Mouse (Mus musculus): ENCODE results near the gene Snap25.

Snap25 gene

DNA sequence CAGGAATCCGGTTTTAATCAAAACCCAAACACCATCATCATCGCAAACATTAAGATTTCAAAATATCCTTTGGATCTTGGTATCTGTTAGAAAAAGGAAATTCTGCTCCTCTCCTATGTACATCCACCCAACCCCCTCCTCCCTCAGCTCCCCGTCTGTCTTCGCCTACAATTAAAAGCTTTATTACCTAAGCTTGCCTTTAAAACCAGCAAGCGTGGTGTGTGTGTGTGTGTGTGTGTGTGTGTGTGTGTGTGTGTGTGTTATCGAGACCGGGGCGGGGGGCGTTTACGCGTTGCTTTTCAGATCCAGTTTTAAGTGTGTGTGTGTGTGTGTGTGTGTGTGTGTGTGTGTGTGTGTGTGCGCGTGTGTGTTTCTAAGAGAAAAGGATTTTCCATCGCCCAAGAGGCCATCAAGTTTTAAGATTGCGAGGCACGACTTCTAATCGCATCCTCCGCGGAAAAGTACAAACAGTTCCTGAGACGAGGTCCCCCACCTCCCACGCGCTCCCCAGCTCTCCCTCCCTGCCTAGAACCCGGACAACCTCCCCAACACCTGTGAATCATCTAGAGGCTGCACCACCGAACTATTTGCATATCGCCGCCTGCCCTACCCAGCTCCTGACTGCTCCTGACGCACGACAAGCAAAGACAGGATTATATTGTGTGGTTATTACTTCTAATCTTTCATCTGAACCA lies 1.4 kb upstream of the Snap25 start:
- DNase-seq (ENCODE audit: low read depth, low spot score), result no peak

DNA sequence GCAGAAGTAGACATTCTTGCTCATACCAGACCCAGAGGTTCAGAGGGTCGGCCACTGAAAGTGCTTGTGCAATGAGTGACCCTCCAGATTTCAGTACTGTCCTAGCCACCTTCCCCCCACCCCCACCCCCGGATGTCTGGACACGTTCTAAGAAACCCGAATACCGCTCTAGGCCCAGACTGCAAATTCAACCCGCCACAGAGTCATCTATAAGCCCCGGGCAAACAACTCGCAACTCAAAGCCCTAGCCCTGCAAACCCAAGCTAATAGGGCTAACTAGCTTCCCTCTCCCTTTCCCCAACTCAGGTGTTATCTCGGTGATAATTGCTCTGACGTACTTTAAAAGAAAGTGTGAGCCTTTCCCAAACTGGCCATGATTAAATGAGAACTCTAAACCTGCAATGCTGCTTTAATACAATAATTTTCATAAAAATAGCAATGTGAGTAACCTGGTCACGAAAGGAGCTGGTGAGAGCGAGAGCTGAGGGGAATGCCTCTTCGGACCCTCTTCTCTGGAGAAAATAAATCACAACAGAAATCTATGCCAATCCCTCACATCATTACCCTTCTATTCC lies 725 bp upstream of the Snap25 start:
- no peak for DNase-seq (ENCODE audit: low read depth, low spot score)

DNA sequence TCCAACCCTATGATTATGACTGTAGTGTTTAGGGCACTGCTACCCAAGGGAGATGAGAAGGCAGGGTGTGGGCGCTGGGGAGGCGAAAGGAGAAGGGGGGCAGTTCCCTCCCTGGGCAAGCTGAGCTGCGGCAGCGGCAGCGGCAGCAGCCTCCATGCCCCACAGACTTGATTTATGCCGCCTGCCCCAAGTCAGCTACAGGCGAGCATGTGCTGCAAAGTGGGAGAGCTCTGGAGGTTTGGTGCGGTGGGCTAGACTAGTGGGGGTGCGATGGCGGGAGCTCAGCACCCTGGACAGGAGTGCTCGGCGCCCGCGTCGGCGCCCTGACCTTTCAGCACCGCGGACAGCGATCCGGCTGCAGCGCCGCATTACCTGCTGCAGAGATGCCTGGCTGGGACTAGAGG lies 757 bp downstream of the Snap25 start:
- DNase-seq (ENCODE audit: low read depth, low spot score), result peak; percentile 65

DNA sequence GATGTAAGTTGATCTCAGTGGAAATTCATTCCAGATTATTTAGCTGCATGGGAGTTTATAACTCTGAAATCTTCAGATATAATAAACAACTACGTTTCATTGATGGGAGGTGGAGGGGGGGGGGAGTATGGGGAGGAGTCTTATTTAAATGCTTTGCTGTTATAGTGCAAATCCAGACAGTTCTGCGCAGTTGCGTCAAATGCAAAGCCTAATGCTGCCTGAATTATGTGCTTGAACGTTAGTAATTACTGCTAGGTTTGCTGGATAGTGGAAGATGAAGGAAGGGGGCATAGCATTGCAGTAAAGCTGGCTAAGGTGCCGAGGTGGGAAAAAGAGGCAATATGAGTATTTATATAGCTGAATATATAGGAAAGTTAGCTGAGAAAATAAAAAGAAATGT lies 2.3 kb downstream of the Snap25 start:
- no peak for DNase-seq (ENCODE audit: low read depth, low spot score)

DNA sequence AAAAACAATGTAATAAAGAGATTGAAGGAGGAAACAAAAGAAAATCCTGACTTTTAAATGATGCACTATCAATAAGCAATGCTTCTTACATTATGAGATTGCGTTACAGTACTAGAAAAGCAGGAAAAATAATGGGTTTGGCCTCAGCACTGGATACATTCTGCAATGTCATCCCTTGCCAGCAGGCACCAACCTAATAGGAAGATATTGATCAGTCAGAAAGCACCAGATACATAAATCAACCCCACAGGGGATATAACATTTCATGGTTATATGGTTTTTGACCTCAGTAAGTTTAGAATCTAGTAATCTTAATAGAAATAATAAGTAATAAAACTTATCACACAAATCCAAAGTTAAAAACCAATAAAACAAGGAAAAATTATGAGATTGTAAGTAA lies 3.1 kb downstream of the Snap25 start:
- DNase-seq (ENCODE audit: low read depth, low spot score), result no peak

DNA sequence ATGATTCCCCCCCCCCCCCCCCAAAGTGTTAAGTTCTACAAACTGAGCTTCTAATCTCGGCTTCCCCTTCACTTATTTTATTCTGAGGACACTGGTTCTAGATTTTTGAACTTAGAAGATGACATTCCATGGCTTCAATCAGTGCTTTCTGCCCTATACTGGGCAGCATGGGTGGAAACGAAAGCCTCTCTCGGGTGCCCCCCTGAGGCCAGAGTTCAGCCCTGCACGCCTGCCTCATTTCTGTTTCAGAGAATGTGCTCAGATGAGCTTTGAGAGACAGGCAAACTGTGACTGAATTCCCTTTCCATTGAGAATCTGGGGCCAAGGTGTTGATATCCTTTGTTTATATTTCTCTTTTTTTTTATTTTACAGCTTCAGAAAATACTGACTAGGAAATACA lies 7.0 kb downstream of the Snap25 start:
- DNase-seq (ENCODE audit: low read depth, low spot score), result peak; percentile 78

DNA sequence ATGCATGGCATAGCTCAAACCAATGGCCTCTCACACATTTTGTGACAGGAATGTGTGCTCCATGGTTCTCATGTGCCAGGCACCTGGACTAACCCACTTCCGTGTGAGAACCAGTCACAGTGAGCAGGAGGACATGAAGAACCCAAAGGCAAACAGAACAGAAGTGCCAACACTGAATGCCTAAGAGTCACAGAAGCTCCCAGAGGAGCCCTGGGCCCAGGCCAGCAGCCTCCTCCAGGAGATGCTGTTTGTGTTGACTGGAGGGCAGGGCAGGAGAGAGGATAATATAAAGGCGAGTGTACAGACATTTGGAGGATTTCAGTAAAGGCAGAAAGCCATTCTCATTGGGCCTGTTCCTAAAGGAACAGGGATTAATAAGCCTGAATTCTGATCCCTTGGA lies 25.0 kb downstream of the Snap25 start:
- DNase-seq (ENCODE audit: low read depth, low spot score), result no peak

DNA sequence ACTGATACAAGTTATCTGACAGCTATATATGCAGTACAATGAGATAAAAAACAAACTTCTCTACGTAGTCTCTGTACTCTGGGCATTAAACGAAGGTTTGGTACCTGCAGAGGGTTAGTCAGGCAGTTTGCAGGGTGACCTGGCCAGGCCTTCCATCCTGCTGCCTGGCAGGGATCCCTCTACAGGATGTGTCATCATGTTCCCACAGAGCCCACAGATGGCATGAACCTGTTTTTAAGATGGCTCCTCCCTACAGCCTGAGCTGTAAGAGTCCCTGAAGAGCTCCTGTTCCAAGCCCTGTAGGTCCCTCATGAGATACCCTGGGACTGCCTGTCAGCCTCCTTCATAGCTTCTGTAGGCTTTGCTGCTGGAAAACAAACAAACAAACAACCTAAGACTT lies 29.0 kb downstream of the Snap25 start:
- peak; percentile 8 for DNase-seq (ENCODE audit: low read depth, low spot score)

DNA sequence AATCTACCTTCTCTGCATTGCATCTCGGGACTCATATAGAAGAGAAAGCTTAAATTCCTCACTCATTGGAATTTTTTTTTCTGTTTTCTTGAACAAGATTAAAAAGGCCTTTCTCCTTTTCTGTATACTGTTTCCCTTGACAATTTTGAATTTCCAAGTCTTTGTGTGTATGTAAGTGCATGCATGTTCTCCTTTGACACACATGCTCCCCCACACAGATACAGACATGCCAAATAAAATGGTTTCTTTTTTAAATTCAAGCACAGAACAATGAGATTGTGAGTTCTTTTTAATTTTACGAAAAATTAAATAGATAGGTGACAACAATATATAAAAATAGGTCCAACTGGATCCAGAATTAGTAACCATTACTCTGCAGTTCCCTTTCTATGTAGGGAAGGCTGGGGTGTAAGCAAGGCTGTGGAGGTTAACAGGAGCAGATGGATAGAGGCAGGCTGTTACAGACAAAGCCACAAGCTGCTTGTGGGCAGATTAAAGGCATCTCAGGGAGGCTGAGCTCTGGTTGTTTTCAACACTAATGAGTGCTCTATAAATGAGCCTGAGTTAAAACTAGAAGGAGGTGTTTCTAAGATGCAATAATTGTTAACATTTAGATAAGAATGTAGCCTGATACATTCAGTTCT lies 31.6 kb downstream of the Snap25 start:
- DNase-seq (ENCODE audit: low read depth, low spot score), result no peak

DNA sequence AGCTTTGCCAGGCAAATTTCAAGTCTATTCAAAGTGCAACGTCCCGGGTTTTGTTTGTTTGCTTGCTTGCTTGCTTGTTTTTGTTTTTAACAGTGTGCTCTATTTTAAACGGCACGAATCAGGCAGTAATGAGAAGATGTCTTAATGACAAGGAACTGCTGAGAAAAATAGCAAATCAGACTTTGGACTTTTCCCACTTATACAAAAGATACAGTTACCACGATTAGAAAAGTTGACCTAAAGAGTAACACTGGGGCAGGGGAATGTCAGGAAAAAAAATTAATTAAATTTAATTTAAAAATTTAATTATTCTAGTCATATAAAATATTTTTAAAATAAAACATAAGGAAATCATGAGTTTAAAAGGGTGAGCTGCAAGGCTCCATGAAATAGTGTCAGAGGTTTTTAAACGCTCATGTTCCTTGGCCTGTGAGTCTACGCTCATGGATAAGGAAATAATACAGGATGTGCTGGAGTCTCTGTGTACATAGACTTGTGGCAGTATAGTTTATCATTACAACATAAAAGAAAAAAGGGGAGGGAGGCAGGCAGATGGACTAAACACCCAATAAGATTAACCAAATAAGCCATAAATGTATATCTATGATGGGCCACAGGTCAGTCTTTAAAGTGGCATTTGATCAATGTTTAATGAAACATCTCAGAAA lies 32.2 kb downstream of the Snap25 start:
- DNase-seq (ENCODE audit: low read depth, low spot score), result no peak

DNA sequence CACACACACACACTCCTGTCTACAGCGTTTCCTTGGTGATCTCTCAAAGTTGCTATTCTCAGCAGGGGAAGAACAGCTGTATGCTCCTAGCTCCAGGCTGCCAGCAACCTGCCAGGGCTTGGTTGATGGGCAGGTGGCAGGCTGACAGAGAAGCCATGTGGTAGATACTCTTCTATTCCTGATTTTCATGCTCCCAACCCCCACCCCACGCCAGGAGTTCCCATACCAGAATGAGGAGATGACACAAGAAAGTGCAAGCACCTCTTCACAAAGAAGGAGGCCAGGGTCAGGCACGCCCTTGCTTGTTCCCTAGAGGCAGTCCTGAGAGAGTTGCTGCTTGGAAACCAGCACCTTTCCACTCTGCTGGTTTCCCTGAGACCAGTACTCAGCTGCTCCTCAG lies 40.4 kb downstream of the Snap25 start:
- no peak for DNase-seq (ENCODE audit: low read depth, low spot score)

DNA sequence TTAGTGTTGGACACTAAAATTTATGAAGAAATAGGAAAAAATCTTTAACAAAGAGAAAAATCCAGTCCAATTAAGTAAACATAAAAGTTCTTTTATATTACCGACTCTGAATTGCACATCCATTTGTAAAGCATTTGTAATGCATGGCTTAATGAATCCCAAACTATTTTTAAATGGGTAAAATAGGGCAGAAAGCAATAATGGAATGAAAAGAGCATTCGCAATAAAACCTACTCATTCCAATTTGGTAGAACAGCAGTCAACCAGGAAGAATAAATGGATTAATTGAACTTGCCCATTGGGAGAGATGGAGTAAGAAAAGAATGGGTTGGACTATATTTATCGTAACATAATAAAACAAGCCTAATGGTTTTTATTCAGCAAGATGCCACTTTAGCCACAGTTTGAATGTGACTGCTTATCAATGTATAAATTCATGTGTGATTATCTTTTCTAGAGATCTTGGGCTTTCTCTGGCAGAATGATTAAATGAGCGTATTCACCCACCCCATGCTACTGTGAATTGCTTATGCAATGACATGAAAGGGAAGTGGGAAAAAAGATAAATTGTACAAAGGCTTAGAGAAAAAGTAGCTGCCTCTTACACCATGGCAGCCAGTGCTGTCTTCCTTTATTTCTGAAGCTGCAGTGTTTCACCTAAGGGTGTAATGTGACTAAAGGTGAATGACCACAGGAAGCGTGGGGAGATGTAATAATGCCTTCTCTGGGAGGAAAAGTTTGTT lies 45.7 kb downstream of the Snap25 start:
- DNase-seq (ENCODE audit: low read depth, low spot score), result no peak

DNA sequence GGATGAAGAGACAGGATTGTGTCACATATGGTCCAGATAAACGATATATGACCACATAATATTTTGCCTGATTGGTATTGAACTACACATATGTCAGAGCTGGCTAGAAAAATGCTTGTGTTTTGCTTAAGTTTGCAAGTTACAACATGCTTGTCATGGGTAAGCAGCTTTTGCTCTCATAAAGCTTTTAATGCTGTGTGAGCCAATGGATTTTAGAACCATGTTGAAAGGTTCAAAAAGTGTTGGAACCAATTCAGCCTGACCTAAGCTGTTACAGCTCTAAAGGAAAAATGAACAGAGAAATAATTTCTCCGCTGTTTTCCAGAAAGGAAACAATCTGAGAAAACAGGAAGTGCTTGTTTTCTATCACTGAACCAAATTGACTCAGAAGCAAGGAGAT lies 64.9 kb downstream of the Snap25 start:
- DNase-seq (ENCODE audit: low read depth, low spot score), result no peak

DNA sequence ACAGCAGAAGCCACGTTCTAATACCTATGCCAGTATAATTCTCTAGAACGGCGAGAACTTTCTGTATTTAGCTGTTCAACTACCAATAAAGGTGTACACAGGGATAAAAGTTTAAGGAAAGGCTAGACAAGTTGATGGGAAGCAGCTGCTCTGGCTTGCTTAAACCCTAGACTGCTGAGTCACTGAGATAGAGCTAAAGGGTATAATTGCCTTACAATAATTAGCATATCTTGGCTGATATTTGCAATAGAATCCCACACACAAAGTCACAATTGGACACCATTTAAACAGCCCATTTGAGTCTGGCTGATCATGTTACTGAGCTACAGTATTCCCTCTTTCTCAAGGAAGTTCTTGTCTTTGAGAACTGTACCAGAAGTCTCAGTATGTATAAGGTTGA lies 65.4 kb downstream of the Snap25 start:
- no peak for DNase-seq (ENCODE audit: low read depth, low spot score)

DNA sequence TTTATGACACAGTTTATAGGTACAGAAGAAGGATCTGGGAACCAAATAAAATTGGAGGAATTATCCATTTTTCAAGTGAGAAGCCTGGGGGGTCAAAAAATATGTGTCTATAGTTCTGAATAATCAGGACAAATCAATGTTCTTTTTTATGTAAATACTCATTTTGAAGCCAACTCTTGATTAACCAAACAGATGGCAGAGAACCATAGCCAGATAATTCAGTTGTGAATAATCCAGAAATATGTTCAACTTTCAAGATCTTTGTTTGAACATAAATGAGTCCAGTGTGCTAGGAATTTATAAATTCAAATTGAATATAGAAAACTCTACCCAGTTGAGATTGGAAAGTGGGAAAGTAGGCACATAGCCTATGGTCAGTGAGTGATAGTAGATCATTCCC lies 67.0 kb downstream of the Snap25 start:
- no peak for DNase-seq (ENCODE audit: low read depth, low spot score)

DNA sequence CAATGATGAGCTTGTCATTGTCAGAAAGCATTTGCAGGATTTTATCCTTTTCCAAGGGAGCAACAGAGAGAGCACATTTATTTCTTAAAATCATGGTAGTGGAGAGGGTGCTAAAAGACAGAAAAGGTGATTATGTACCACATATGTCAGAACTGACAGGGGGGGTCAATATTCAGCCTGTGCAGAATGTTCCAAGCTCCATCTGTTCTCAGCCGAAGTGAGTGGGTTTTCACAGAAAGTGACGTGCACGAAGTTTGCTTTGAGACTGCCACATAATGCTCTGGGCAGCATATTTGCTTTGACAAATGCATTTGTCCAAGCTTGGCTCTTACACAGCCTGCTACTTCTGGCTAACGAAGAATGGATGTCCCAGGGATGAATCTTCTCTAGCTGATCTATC lies 71.1 kb downstream of the Snap25 start:
- no peak for DNase-seq (ENCODE audit: low read depth, low spot score)

DNA sequence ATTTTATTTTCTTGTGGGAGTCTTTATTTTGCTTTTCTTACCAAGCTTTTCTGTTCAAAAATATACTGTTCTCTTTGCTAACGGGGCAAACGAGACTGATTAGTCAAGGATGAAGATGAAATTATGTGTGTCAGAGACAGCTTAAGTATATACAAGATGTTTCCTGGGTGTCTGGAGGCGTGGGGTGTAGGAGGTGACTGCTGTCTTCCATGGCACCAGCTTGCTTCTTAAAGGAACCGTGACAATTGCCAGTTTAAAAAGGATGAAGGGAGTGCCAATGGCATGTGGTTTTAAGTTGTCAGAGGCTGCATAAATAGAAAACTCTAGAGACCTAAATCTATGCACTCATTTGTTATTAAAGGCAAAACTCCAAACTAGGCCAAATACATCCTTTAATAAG lies 75.1 kb downstream of the Snap25 start:
- DNase-seq (ENCODE audit: low read depth, low spot score), result no peak

DNA sequence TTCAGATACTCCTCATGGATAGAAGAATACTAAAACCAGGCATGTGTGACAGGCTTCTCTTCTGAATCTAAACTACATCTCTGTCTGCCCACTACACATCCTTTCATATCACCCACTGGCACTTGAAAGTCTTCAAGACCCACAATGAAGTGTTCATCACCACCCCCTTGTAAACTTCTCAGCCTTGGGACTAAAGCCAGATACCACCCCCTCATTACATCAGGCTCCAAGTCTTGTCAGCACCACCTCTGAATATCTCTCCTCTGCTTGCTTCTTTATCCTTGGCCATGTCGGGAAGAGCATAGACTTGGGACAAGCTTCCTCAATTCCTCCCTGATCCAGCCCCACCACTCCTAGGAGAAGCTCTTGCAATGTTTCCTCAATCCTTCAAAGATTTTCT lies 83.3 kb downstream of the Snap25 start:
- no peak for DNase-seq (ENCODE audit: low read depth, low spot score)

DNA sequence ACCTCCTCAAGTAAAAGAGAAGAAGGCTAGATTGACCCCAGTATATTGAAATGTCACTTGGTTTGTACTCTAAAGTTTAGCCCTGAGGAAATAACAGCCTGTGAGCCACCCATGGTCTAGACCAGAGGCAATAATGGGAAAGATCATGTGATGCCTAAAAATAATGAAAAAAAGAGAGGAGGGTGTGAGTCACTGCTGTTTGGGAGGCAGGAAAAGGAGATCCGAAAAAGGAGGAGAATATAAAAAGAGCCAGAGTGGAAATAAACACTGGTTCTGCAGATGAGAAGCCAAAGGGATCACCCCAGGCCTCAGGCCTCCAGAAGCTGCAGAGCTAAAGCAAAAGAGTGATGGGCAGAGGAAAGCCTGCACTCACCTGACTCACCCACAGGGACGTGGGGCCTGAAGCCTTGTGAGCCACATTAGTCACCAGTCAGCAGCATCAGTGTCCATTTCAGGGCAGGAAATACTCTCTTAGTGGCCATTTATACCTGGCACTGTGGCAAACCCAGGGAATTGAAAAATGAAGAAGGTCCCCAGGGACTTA lies 85.7 kb downstream of the Snap25 start:
- DNase-seq (ENCODE audit: low read depth, low spot score), result peak; percentile 66

DNA sequence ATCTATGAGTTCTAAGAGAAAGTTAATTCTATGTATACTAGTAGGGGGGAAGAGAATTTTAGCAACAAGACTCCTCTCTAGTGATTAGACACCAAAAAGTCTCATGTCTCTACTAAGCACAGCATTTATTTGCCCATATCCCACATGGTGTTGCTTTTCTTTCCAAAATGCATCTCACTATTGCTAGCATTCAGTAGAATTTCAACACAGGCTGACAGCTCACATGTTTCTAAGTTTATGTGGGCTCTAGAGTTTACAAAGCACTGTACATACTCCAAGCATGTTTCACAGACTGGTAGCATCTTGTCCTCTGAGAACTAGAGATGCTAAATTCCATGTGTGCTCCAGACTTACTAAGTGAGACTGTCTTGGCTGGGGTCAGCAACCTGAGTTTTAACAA lies 87.8 kb downstream of the Snap25 start:
- no peak for DNase-seq (ENCODE audit: low read depth, low spot score)

DNA sequence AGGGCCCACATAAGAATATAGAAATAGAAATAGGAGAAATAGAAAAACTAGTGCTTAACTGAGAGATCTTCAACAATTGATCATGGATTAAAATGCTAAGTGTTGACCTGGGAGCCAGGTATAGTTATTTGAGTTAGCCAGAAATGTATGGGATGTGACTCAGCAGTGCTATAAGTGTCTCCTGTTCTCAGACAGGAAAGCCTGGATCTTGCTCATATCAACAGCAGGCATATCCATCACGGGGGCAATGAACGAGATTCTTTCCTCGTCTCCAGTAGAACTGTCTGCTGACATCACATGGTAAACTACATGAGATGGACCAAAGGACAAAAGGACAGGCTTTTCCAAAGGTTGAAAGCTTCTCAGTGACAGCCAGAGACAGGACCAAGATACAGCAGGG lies 88.8 kb downstream of the Snap25 start:
- DNase-seq (ENCODE audit: low read depth, low spot score), result no peak

DNA sequence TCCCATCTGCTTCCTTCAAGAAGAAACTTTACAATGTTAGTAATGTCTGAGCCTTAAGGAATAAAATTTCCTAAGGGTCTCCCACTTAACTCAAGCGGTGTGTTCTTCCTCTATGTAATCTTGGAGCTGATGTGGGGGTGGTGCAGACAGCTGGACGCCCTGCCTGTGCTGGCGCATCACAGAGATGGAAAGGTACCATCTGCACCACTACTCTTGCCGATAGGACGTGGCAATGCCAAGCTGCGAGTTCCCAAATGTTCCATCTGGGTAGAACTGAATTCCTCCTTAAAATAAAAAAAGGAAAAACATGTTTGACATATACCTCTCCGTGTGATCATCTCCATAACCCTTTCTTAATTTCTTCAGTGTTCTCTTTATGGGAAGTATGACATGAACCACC lies 89.9 kb downstream of the Snap25 start:
- no peak for DNase-seq (ENCODE audit: low read depth, low spot score)

Measured in 3T3-L1 (cell line).